Mouse (Mus musculus) ES-E14 (cell line): Measurements from ENCODE around the gene Gdf9. TPM values are rescaled to one million over a fixed set of nuclear protein-coding genes. Genes with fewer than 3 reads are reported as not detected.

Experiments
- DNase-seq: peaks from one replicate; pipeline ENCODE4 v3.0.0-alpha.2; 2013; ENCODE audit warnings: low read depth, low spot score
- H3K27ac ChIP-seq: 2 replicates; pipeline ENCODE4 v1.5.1; 2012; ENCODE audit warnings: low read depth, mild to moderate bottlenecking, low read length, moderate library complexity, mixed read lengths; ENCODE audit not compliant: poor library complexity, insufficient read depth, severe bottlenecking
- H3K36me3 ChIP-seq: 2 replicates; pipeline ENCODE4 v1.6.1; 2012; ENCODE audit warnings: mild to moderate bottlenecking, low read length, moderate library complexity, mixed read lengths; ENCODE audit not compliant: control insufficient read depth, poor library complexity, insufficient read depth, severe bottlenecking
- H3K4me1 ChIP-seq, 2 experiments: fragments of 150-350 bp in 1 of 2; sonication (generic) in 1 of 2; 2 replicates each; pipeline ENCODE4 v1.6.1; 2012; ENCODE audit warnings: low read length in 2 of 2, mild to moderate bottlenecking in 1 of 2, mixed read lengths in 1 of 2; ENCODE audit not compliant: control insufficient read depth in 2 of 2, insufficient read depth in 2 of 2, poor library complexity in 1 of 2
- H3K4me3 ChIP-seq, 2 experiments: fragments of 150-350 bp in 1 of 2; sonication (generic) in 1 of 2; 2 replicates each; pipeline ENCODE4 v1.5.1; 2012; ENCODE audit warnings: low read length in 2 of 2, low read depth in 1 of 2, mild to moderate bottlenecking in 1 of 2, mixed read lengths in 1 of 2; ENCODE audit not compliant: insufficient read depth in 1 of 2, poor library complexity in 1 of 2, severe bottlenecking in 1 of 2
- H3K9ac ChIP-seq: 2 replicates; pipeline ENCODE4 v1.6.1; 2012; ENCODE audit warnings: low read depth, mild to moderate bottlenecking, low read length, mixed read lengths; ENCODE audit not compliant: poor library complexity, insufficient read depth, severe bottlenecking
- H3K9me3 ChIP-seq: fragments of 150-350 bp; sonication (generic); 2 replicates; pipeline ENCODE4 v1.6.1; 2012; ENCODE audit warnings: low read depth, mild to moderate bottlenecking, low read length; ENCODE audit not compliant: control insufficient read depth, insufficient read depth
- CHD2 ChIP-seq: IDR thresholded peaks from 2 replicates; pipeline ENCODE4 v1.6.1; 2014; ENCODE audit warnings: mild to moderate bottlenecking, low read depth, low read length, inconsistent platforms
- HCFC1 ChIP-seq: IDR thresholded peaks from 2 replicates; pipeline ENCODE4 v1.6.1; 2012; ENCODE audit warnings: low read length, inconsistent platforms, borderline replicate concordance; ENCODE audit not compliant: insufficient read depth
- MAFK ChIP-seq: IDR thresholded peaks from 2 replicates; pipeline ENCODE4 v1.6.1; 2014; ENCODE audit warnings: mild to moderate bottlenecking, low read depth, low read length, inconsistent platforms; ENCODE audit not compliant: insufficient read depth
- ZC3H11A ChIP-seq: IDR thresholded peaks from 2 replicates; pipeline ENCODE4 v1.6.1; 2012; ENCODE audit warnings: low read depth, mild to moderate bottlenecking, inconsistent platforms, low read length, borderline replicate concordance
- ZNF384 ChIP-seq: IDR thresholded peaks from 2 replicates; pipeline ENCODE4 v1.6.1; 2012; ENCODE audit warnings: low read depth, low read length, inconsistent platforms
- in situ Hi-C, 2 experiments: fragments of 600-800 bp; cut with MboI; formaldehyde crosslinking; loops; one replicate each; pipeline ENCODE4 v1.15.1; 2025; ENCODE audit warnings: low sequenced_read_pairs in 2 of 2, inconsistent platforms in 1 of 2; ENCODE audit not compliant: unreplicated experiment in 2 of 2
- total RNA-seq: library from RNA; depleted of rRNA; stranded (reverse); fragments of 300-350 nt; gene quantifications from 2 replicates; pipeline ENCODE4 v1.2.3, GENCODE M21; 2012

Gene Gdf9
- total RNA-seq, 1 experiment, result 0.45 TPM

DNA sequence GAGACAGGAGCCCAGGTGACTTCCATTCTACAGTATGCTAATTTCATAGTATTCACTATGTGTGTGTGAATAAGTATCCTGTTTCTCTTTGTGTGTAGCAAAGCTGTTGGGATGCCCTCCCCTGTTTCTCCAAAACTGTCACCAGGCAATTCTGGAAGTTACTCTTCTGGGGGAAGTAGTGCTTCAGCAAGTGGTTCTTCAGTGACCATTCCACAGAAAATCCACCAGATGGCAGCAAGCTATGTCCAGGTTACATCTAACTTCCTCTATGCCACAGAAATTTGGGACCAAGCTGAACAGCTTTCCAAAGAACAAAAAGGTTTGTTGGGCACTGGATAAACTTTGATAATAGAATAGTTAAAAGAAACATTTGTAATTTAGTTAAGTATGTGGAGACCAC, 19.1 kb upstream of the Gdf9 start:
- TF ChIP-seq HCFC1 (no peak), ZC3H11A (no peak), ZNF384 (no peak), MAFK (no peak), CHD2 (no peak)
- DNase-seq, result no peak
- no peak overlapping the region for H3K4me3 ChIP-seq
- no peaks in the 10 kb centered on the region for H3K4me1 ChIP-seq
- peaks cover 31% of the 10 kb centered on the region for H3K36me3 ChIP-seq
- H3K9ac ChIP-seq, result no peak overlapping the region
- H3K9me3 ChIP-seq, result no peaks in the 10 kb centered on the region
- H3K27ac ChIP-seq, result no peak overlapping the region
- in situ Hi-C loops, result no loop called here

DNA sequence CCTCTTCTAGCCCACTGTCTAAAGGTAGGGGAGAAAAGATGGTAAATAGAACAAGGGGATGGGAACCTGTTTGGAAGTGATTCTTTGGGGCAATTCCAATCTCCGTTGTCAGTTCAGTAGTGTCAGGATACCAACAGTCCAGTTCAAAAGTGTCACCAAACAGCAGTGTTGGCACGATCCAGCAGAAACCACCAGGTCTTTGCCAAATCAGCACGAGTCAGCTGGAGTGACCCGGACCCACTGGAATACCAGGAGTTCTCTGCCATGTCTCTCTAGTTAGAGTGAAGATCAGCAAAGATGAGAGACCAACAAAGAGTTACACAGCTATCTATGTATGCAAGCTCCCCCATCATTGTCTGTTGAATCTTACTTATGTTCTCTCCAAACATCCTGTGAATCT, 17.0 kb upstream of the Gdf9 start:
- Histone ChIP-seq H3K36me3 (peaks cover 33% of the 10 kb centered on the region), H3K9me3 (no peaks in the 10 kb centered on the region), H3K4me3 (no peak overlapping the region), H3K27ac (no peak overlapping the region), H3K9ac (no peak overlapping the region), H3K4me1 (no peaks in the 10 kb centered on the region)
- in situ Hi-C loops, result no loop called here
- DNase-seq, result no peak
- TF ChIP-seq MAFK, result no peak
- TF ChIP-seq ZC3H11A, result no peak
- TF ChIP-seq CHD2, result no peak
- TF ChIP-seq ZNF384, result no peak
- no peak for TF ChIP-seq HCFC1

DNA sequence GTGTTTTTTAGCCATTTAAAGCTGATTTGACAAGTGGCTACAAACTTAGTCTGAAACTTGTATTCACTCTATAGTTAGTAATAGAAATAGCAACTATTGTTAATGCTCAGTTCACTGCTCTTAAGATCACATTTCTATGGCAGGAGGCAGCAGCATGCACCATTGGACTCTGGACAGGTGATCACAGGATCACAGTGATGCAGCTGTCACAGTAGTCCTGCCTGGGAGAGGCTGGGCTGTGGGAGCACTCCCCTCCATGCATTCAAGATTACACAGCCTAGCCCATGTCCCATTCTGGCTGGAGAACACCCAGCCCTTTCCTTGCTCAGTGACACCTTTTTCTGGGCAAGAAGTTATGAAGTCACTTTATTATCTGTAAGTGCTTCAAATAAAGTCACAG, 12.8 kb upstream of the Gdf9 start:
- H3K36me3 ChIP-seq, result peaks cover 26% of the 10 kb centered on the region
- TF ChIP-seq MAFK (no peak), ZNF384 (no peak), ZC3H11A (no peak), HCFC1 (no peak), CHD2 (no peak)
- DNase-seq, result no peak
- H3K27ac ChIP-seq, result no peak overlapping the region
- no peaks in the 10 kb centered on the region for H3K9me3 ChIP-seq
- H3K4me1 ChIP-seq, result no peaks in the 10 kb centered on the region
- H3K4me3 ChIP-seq, result no peak overlapping the region
- in situ Hi-C loops, result no loop called here
- no peak overlapping the region for H3K9ac ChIP-seq

DNA sequence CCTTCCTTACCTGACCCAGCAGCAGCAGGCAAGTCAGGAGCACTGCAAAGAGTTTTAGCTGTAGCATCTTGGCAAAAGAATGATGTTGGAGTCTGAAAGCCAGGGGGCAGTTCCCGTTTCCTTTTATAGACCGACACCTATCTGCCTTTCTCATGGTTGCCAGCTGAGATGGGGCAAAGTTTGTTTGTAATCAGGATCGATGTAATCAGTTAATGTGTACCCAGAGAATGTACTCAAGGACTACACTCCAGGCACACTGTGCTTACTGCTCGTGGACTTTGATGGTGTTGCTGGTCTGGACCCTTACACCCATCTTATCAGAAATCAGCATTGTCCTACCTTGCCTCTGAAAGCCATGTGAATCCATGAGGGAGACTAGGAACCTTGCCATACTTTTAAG, 7.8 kb upstream of the Gdf9 start, which contains the start of gene Leap2:
Leap2 (minus strand) TSS at position 135 of the 400 bp plus-strand sequence.
- Histone ChIP-seq H3K4me3 (no peak within 1 kb of the TSS), H3K27ac (no peak within 1 kb of the TSS), H3K4me1 (no peaks in the 10 kb centered on the region), H3K9ac (no peak within 1 kb of the TSS), H3K9me3 (no peaks in the 10 kb centered on the region), H3K36me3 (peaks cover 11% of the 10 kb centered on the region)
- in situ Hi-C loops, result no loop called here
- TF ChIP-seq CHD2 (no peak), HCFC1 (no peak), ZNF384 (no peak), ZC3H11A (no peak), MAFK (no peak)
- DNase-seq, result no peak

DNA sequence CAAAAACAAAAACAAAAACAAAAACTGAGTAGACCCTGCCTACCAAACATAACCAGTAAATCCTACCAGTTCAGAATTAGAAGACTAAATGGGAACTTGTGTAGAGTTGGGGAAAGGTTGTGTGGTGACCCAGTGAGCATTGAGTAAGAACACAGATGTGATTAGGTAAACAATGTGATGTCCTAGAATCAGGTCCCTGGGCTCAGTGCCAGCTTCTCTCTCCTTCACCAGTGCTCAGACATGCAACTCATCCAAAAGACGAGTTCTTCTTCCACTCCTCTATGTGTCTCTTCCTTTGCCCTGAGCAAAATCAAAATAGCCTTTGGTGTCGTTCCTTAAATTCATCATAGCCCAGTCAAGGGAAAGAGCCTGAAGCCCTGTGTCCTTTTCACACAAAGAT, 6.0 kb upstream of the Gdf9 start:
- in situ Hi-C loops, result no loop called here
- no peak for DNase-seq
- Histone ChIP-seq H3K9ac (no peak overlapping the region), H3K4me1 (peaks cover 0 to 1% of the 10 kb centered on the region in 2 experiments; a peak in 1 of 4 replicates), H3K36me3 (peaks cover 10% of the 10 kb centered on the region), H3K4me3 (no peak overlapping the region), H3K27ac (no peak overlapping the region), H3K9me3 (no peaks in the 10 kb centered on the region)
- no peak for TF ChIP-seq MAFK
- no peak for TF ChIP-seq ZNF384
- no peak for TF ChIP-seq ZC3H11A
- TF ChIP-seq CHD2, result no peak
